Mouse (Mus musculus) kidney, embryonic 15.5 days (tissue): ENCODE data around the gene Tom1l2. TPM values are rescaled to one million over a fixed set of nuclear protein-coding genes. Genes with fewer than 3 reads are reported as not detected.

Source experiments
- ATAC-seq: fragments of 200-750 bp; cut with Nextera tagmentation; replicated peaks from 2 replicates; pipeline ENCODE4 v1.8.0; 2017; ENCODE audit warnings: moderate TSS enrichment; ENCODE audit not compliant: low FRiP score
- H3K27ac ChIP-seq: fragments of 300-500 bp; sonication (generic); 2 replicates; pipeline ENCODE4 v1.5.1; 2015; ENCODE audit warnings: mild to moderate bottlenecking, inconsistent platforms
- H3K27me3 ChIP-seq: fragments of 300-500 bp; sonication (generic); 2 replicates; pipeline ENCODE4 v1.6.1; 2015; ENCODE audit warnings: inconsistent platforms
- H3K36me3 ChIP-seq: fragments of 300-500 bp; sonication (generic); 2 replicates; pipeline ENCODE4 v1.6.1; 2015; ENCODE audit warnings: inconsistent platforms
- H3K4me1 ChIP-seq: fragments of 300-500 bp; sonication (generic); 2 replicates; pipeline ENCODE4 v1.6.1; 2015; ENCODE audit warnings: inconsistent platforms
- H3K4me2 ChIP-seq: fragments of 300-500 bp; sonication (generic); 2 replicates; pipeline ENCODE4 v1.6.1; 2015; ENCODE audit warnings: moderate library complexity, mild to moderate bottlenecking, inconsistent platforms
- H3K4me3 ChIP-seq: fragments of 300-500 bp; sonication (generic); replicated peaks from 2 replicates; pipeline ENCODE4 v1.5.1; 2015; ENCODE audit warnings: mild to moderate bottlenecking, inconsistent platforms
- H3K9ac ChIP-seq: fragments of 300-500 bp; sonication (generic); 2 replicates; pipeline ENCODE4 v1.6.1; 2015; ENCODE audit warnings: mild to moderate bottlenecking, inconsistent platforms
- H3K9me3 ChIP-seq: fragments of 300-500 bp; sonication (generic); replicated peaks from 2 replicates; pipeline ENCODE4 v1.6.1; 2016; ENCODE audit warnings: inconsistent platforms
- whole genome bisulfite sequencing: fragments of 180-500 bp; shearing (Covaris S2); methylation state at CpG from one replicate; pipeline ENCODE4 v1.1.7; 2015; ENCODE audit warnings: mixed read lengths; 5-methylcytosine and 5-hydroxymethylcytosine counted together
- polyA plus RNA-seq: library from polyadenylated mRNA; unstranded; fragments of >200 nt; fragmentation: Nextera tagmentation; extraction: Ambion mirVana; gene quantifications from 2 replicates; pipeline ENCODE4 v1.2.1, GENCODE M21; 2015

Tom1l2 gene
- polyA plus RNA-seq, 1 experiment from 2014 or later = 33.1 TPM

GRCm38 (mm10) chr11:60339361-60339760, 13.3 kb downstream of the Tom1l2 start:
- peaks cover 7% of the 10 kb centered on the region for H3K4me1 ChIP-seq
- no peak overlapping the region for H3K4me2 ChIP-seq
- H3K9ac ChIP-seq = no peak overlapping the region
- no peak for ATAC-seq
- no peak overlapping the region for H3K27ac ChIP-seq
- WGBS = 84% methylated on average over 12 of the region's 12 CpGs
- H3K9me3 ChIP-seq = no peaks in the 10 kb centered on the region
- no peak overlapping the region for H3K4me3 ChIP-seq
- H3K27me3 ChIP-seq = no peaks in the 10 kb centered on the region
- H3K36me3 ChIP-seq = no peaks in the 10 kb centered on the region

- H3K27ac ChIP-seq = no peak overlapping the region
- no peak overlapping the region for H3K9ac ChIP-seq
- H3K4me3 ChIP-seq = no peak overlapping the region
- H3K4me1 ChIP-seq = peaks cover 10% of the 10 kb centered on the region
- no peak for ATAC-seq
- H3K36me3 ChIP-seq = no peaks in the 10 kb centered on the region
- no peaks in the 10 kb centered on the region for H3K27me3 ChIP-seq
- 83% methylated on average over 4 of the region's 4 CpGs for WGBS
- H3K4me2 ChIP-seq = no peak overlapping the region
- H3K9me3 ChIP-seq = no peaks in the 10 kb centered on the region
Observed at GRCm38 (mm10) chr11:60338291-60338690, 14.4 kb downstream of the Tom1l2 start.

- no peak overlapping the region for H3K4me3 ChIP-seq
- no peak for ATAC-seq
- H3K4me1 ChIP-seq = peaks cover 10% of the 10 kb centered on the region
- WGBS = 74% methylated on average over 2 of the region's 2 CpGs
- no peaks in the 10 kb centered on the region for H3K36me3 ChIP-seq
- no peak overlapping the region for H3K4me2 ChIP-seq
- H3K9me3 ChIP-seq = no peaks in the 10 kb centered on the region
- no peak overlapping the region for H3K9ac ChIP-seq
- no peaks in the 10 kb centered on the region for H3K27me3 ChIP-seq
- H3K27ac ChIP-seq = 0 out of 2 replicates have a peak overlapping the region, but pooled peaks have one; percentile 7
Observed at GRCm38 (mm10) chr11:60335771-60336170, 16.9 kb downstream of the Tom1l2 start.

GRCm38 (mm10) chr11:60334124-60334523, 18.6 kb downstream of the Tom1l2 start:
- peaks cover 10% of the 10 kb centered on the region for H3K4me1 ChIP-seq
- no peaks in the 10 kb centered on the region for H3K36me3 ChIP-seq
- no peak overlapping the region for H3K4me3 ChIP-seq
- H3K27me3 ChIP-seq = no peaks in the 10 kb centered on the region
- 0 out of 2 replicates have a peak overlapping the region, but pooled peaks have one; percentile 4 for H3K27ac ChIP-seq
- no peak overlapping the region for H3K9ac ChIP-seq
- 70% methylated on average over 3 of the region's 3 CpGs for whole genome bisulfite sequencing
- ATAC-seq = no peak
- no peak overlapping the region for H3K4me2 ChIP-seq
- no peaks in the 10 kb centered on the region for H3K9me3 ChIP-seq

- ATAC-seq = no peak
Observed at GRCm38 (mm10) chr11:60333461-60333860, 19.2 kb downstream of the Tom1l2 start.

GRCm38 (mm10) chr11:60330551-60330950, 22.2 kb downstream of the Tom1l2 start:
- Histone ChIP-seq H3K27ac (no peak overlapping the region), H3K4me2 (no peak overlapping the region), H3K36me3 (0 out of 2 replicates have a peak, but pooled peaks cover 5% of the 10 kb centered on the region), H3K4me1 (peaks cover 3% of the 10 kb centered on the region; the same call in 1 of the 2 replicates), H3K9ac (no peak overlapping the region), H3K27me3 (no peaks in the 10 kb centered on the region), H3K4me3 (no peak overlapping the region), H3K9me3 (no peaks in the 10 kb centered on the region)
- ATAC-seq = no peak
- WGBS = 91% methylated on average over 4 of the region's 4 CpGs

More at GRCm38 (mm10) chr11:60333461-60333860, 19.2 kb downstream of the Tom1l2 start:
- no peak overlapping the region for H3K9ac ChIP-seq
- H3K4me1 ChIP-seq = peaks cover 10% of the 10 kb centered on the region
- H3K27me3 ChIP-seq = no peaks in the 10 kb centered on the region
- 0 out of 2 replicates have a peak overlapping the region, but pooled peaks have one; percentile 4 for H3K27ac ChIP-seq
- H3K4me3 ChIP-seq = no peak overlapping the region
- H3K4me2 ChIP-seq = no peak overlapping the region
- H3K9me3 ChIP-seq = no peaks in the 10 kb centered on the region
- H3K36me3 ChIP-seq = 0 out of 2 replicates have a peak, but pooled peaks cover 5% of the 10 kb centered on the region
- WGBS = 87% methylated on average over 5 of the region's 5 CpGs

GRCm38 (mm10) chr11:60323731-60324130, 29.0 kb downstream of the Tom1l2 start:
- H3K9ac ChIP-seq = no peak overlapping the region
- H3K9me3 ChIP-seq = no peaks in the 10 kb centered on the region
- no peak overlapping the region for H3K27ac ChIP-seq
- no peak for ATAC-seq
- no peak overlapping the region for H3K4me2 ChIP-seq
- no peak overlapping the region for H3K4me3 ChIP-seq
- peaks cover 32% of the 10 kb centered on the region for H3K4me1 ChIP-seq
- H3K36me3 ChIP-seq = 0 out of 2 replicates have a peak, but pooled peaks cover 3% of the 10 kb centered on the region
- H3K27me3 ChIP-seq = no peaks in the 10 kb centered on the region

- Histone ChIP-seq H3K27ac (peak overlapping the region; percentile 83), H3K4me3 (no peak overlapping the region), H3K9me3 (no peaks in the 10 kb centered on the region), H3K9ac (no peak overlapping the region), H3K36me3 (no peaks in the 10 kb centered on the region), H3K4me2 (no peak overlapping the region), H3K4me1 (peaks cover 55% of the 10 kb centered on the region), H3K27me3 (no peaks in the 10 kb centered on the region)
- ATAC-seq = no peak
- WGBS = 60% methylated on average over 2 of the region's 2 CpGs
Observed at GRCm38 (mm10) chr11:60321438-60321837, 31.3 kb downstream of the Tom1l2 start.

GRCm38 (mm10) chr11:60320426-60321037, 32.2 kb downstream of the Tom1l2 start:
- Histone ChIP-seq H3K27me3 (no peaks in the 10 kb centered on the region), H3K9ac (no peak overlapping the region), H3K4me2 (no peak overlapping the region), H3K4me3 (no peak overlapping the region), H3K27ac (peak overlapping the region; percentile 83), H3K9me3 (no peaks in the 10 kb centered on the region), H3K36me3 (no peaks in the 10 kb centered on the region), H3K4me1 (peaks cover 60% of the 10 kb centered on the region)
- ATAC-seq = no peak
- 45% methylated on average over 8 of the region's 8 CpGs for WGBS

- no peaks in the 10 kb centered on the region for H3K36me3 ChIP-seq
- no peaks in the 10 kb centered on the region for H3K27me3 ChIP-seq
- ATAC-seq = 0 out of 2 replicates have a peak, but pooled peaks have one; percentile 5
- H3K4me3 ChIP-seq = no peak overlapping the region
- H3K4me1 ChIP-seq = peaks cover 60% of the 10 kb centered on the region
- no peak overlapping the region for H3K9ac ChIP-seq
- H3K9me3 ChIP-seq = no peaks in the 10 kb centered on the region
- H3K4me2 ChIP-seq = no peak overlapping the region
- peak overlapping the region; percentile 83 for H3K27ac ChIP-seq
- 52% methylated on average over 10 of the region's 10 CpGs for WGBS
Observed at GRCm38 (mm10) chr11:60319257-60320066, 33.2 kb downstream of the Tom1l2 start.

GRCm38 (mm10) chr11:60318716-60319115, 34.0 kb downstream of the Tom1l2 start:
- H3K9me3 ChIP-seq = no peaks in the 10 kb centered on the region
- H3K9ac ChIP-seq = no peak overlapping the region
- ATAC-seq = no peak
- peak overlapping the region; percentile 83; the same call in 1 of the 2 replicates for H3K27ac ChIP-seq
- H3K4me3 ChIP-seq = no peak overlapping the region
- peaks cover 60% of the 10 kb centered on the region for H3K4me1 ChIP-seq
- no peaks in the 10 kb centered on the region for H3K27me3 ChIP-seq
- no peaks in the 10 kb centered on the region for H3K36me3 ChIP-seq
- no peak overlapping the region for H3K4me2 ChIP-seq
- 58% methylated on average over 5 of the region's 5 CpGs for WGBS

- 41% methylated on average over 7 of the region's 7 CpGs for WGBS
- H3K27ac ChIP-seq = peak overlapping the region; percentile 37
Observed at GRCm38 (mm10) chr11:60317376-60318102, 35.2 kb downstream of the Tom1l2 start.

More at GRCm38 (mm10) chr11:60317376-60318102, 35.2 kb downstream of the Tom1l2 start:
- Histone ChIP-seq H3K4me3 (no peak overlapping the region), H3K4me1 (peaks cover 65% of the 10 kb centered on the region), H3K36me3 (0 out of 2 replicates have a peak, but pooled peaks cover 3% of the 10 kb centered on the region), H3K27me3 (no peaks in the 10 kb centered on the region), H3K9me3 (no peaks in the 10 kb centered on the region), H3K9ac (no peak overlapping the region), H3K4me2 (no peak overlapping the region)
- no peak for ATAC-seq
